Mouse (Mus musculus): ENCODE results near the gene Heatr6.

DNA sequence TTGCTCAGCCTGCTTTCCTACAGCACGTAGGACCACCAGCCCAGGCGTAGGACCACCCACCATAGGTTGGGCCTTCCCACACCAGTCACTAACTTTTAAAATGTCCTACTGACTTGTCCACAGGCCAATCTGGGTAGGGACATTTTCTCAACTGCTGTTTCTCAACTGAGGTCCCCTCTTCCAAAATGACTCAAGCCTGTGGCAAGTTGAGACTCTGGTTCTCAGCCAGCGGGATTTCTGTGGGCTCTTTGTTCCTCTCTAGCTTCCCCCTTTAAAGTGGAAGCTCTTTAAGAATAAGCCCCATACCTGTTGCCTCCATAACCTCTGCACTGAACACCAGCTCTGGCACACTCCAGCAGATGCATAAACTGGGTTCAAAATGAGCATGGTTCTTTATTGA is 10.0 kb upstream of the Heatr6 start:
- TF ChIP-seq CTCF (IDR thresholded peaks at IDR 0.05; ENCODE audit: extremely low read depth, insufficient read length, insufficient replicate concordance, low read depth, low read length) = no peak
- TF ChIP-seq POLR2A (IDR thresholded peaks at IDR 0.05; ENCODE audit: low read depth, low read length) = no peak

Measured in small intestine, adult 2 months (tissue).